Mouse (Mus musculus) CH12.LX (cell line): Measurements from ENCODE around the gene Erap1.
A peak's percentile ranks its signal among the peaks of the same experiment; 100 is the strongest.

ENCODE experiments used
- CHD1 ChIP-seq: IDR thresholded peaks from 2 replicates; pipeline ENCODE4 v1.6.1; 2012; ENCODE audit warnings: low read depth, low read length, improper control_type of control experiment, inconsistent platforms
- CTCF ChIP-seq, 2 experiments: IDR thresholded peaks in 1 of 2; conservative IDR thresholded peaks in 1 of 2; 2 replicates each; pipeline ENCODE4 v1.5.1; 2011 to 2012; ENCODE audit warnings: low read depth in 2 of 2, low read length in 2 of 2, improper control_type of control experiment in 1 of 2, inconsistent platforms in 1 of 2, mild to moderate bottlenecking in 1 of 2, moderate library complexity in 1 of 2
- EP300 ChIP-seq: IDR thresholded peaks from 2 replicates; pipeline ENCODE4 v1.6.1; 2011; ENCODE audit warnings: low read length, improper control_type of control experiment
- GABPA ChIP-seq: IDR thresholded peaks from 2 replicates; pipeline ENCODE4 v1.6.1; 2012; ENCODE audit warnings: low read depth, low read length, improper control_type of control experiment, inconsistent platforms; ENCODE audit not compliant: insufficient replicate concordance
- HCFC1 ChIP-seq: IDR thresholded peaks from 2 replicates; pipeline ENCODE4 v1.6.1; 2012; ENCODE audit warnings: low read depth, mild to moderate bottlenecking, inconsistent platforms, low read length, improper control_type of control experiment
- MAZ ChIP-seq: IDR thresholded peaks from 2 replicates; pipeline ENCODE4 v1.6.1; 2012; ENCODE audit warnings: low read depth, mild to moderate bottlenecking, inconsistent platforms, low read length, improper control_type of control experiment, moderate library complexity
- MXI1 ChIP-seq: IDR thresholded peaks from 2 replicates; pipeline ENCODE4 v1.6.1; 2011; ENCODE audit warnings: mild to moderate bottlenecking, low read depth, low read length, improper control_type of control experiment
- POLR2A ChIP-seq: IDR thresholded peaks from 2 replicates; pipeline ENCODE4 v1.6.1; 2011; ENCODE audit warnings: low read depth, mild to moderate bottlenecking, improper control_type of control experiment, low read length
- ZC3H11A ChIP-seq: IDR thresholded peaks from 2 replicates; pipeline ENCODE4 v1.6.1; 2012; ENCODE audit warnings: low read depth, mild to moderate bottlenecking, inconsistent platforms, low read length, improper control_type of control experiment
- ZNF384 ChIP-seq: IDR thresholded peaks from 2 replicates; pipeline ENCODE4 v1.6.1; 2012; ENCODE audit warnings: low read depth, low read length, improper control_type of control experiment, inconsistent platforms

DNA sequence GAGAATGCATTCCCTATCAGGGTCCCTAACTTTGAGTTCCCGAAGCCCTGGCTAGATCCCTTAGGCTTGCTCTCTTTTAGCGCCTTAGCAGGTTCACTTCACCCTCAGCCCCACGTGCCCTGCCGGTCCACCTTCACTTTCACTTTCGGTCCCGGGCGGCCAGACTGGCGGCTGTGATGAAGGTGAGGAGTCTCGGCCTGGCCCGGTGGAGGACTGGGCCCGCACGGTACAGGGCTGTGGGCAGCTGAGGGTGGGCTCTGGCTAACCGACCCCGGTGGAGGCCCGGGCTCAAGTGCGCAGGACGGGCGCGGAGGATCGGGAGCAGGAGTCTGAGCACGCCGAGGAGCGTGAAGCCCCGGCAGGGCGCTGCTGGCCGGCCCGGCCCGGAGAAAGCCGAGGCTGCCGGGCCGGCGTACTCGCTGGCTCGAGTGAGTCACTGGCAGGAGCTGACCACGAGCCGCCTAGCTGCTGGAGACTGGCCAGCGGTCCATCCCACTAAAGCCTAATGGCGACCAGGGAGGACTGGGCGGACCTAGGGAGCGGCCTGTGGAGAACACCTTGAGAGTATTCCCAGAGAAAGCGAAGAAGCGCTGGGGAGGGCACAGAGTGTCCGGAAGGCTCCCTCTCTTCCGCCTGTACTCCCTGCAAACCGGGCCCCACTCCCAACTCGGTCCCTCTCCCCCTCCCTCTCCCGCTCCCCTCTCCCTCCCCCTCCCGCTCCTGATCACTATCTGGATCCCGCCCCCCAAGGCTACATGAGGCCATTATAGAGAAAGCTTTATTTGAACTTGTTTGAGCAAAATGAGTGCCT is 549 bp downstream of the Erap1 start:
- TF ChIP-seq CTCF (conservative IDR thresholded peaks at IDR 0.05 in 1 of 2, IDR thresholded peaks at IDR 0.05 in 1 of 2; ENCODE audit: low read depth in 2 of 2, low read length in 2 of 2): no peak
- peak; percentile 67; the same call in 1 of the 2 replicates for TF ChIP-seq MAZ
- TF ChIP-seq HCFC1: peak; percentile 29; the same call in 1 of the 2 replicates
- peak; percentile 55; the same call in 1 of the 2 replicates for TF ChIP-seq POLR2A
- TF ChIP-seq GABPA: no peak
- peak; percentile 94 for TF ChIP-seq MXI1
- TF ChIP-seq EP300: no peak
- no peak for TF ChIP-seq ZNF384
- TF ChIP-seq CHD1: 0 out of 2 replicates have a peak, but pooled peaks have one; percentile 16
- TF ChIP-seq ZC3H11A: no peak
